Mouse (Mus musculus): ENCODE results near the gene Nkg7. TPM values are rescaled to one million over a fixed set of nuclear protein-coding genes. Genes with fewer than 3 reads are reported as not detected.

Nkg7 gene
- polyA plus RNA-seq, 1 experiment from 2014 or later, result not detected

DNA sequence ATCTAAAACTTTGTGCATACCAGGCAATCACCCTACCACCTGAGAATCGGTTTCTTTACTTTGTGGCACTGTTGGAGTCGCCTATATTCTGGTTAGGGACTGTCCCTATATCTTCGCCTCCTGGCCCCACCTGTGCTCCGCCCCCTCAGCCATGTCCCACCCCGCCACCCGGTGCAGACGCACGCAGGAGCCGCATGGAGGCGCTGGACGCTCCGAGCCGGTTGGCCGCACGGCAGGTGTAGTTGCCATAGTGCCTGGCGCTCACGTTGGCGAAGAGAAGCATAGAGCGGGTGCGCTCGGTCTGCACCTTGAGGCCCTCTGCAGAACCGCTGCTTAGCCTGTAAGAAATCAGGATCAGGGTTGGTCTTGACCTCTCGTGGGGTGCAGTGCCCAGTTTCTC lies 38.8 kb downstream of the Nkg7 start:
- no peaks in the 10 kb centered on the region for H3K4me1 ChIP-seq (ENCODE audit: control insufficient read depth, insufficient read depth, low read length)
- no peak overlapping the region for H3K4me3 ChIP-seq (ENCODE audit: low read length)
- no peaks in the 10 kb centered on the region for H3K36me3 ChIP-seq (ENCODE audit: control insufficient read depth, insufficient read depth, low read length)
- H3K4me2 ChIP-seq (replicated peaks; ENCODE audit: low read depth, low read length), result no peak overlapping the region
- WGBS, result 8% methylated on average over 23 of the region's 23 CpGs
- H3K9ac ChIP-seq (ENCODE audit: low read depth, low read length), result no peak overlapping the region
- H3K27ac ChIP-seq (ENCODE audit: low read depth, low read length), result no peak overlapping the region
- H3K27me3 ChIP-seq (ENCODE audit: control insufficient read depth, insufficient read depth, low read length), result peaks cover 42% of the 10 kb centered on the region
- no peak; the same call in 1 of the 2 replicates for ATAC-seq (ENCODE audit: low FRiP score, low TSS enrichment)
- H3K9me3 ChIP-seq (ENCODE audit: control insufficient read depth, low read length), result no peaks in the 10 kb centered on the region

GRCm38 (mm10) chr7:43476376-43476775 lies 39.5 kb downstream of the Nkg7 start:
- Histone ChIP-seq H3K9me3 (ENCODE audit: control insufficient read depth, low read length) (no peaks in the 10 kb centered on the region), H3K4me2 (replicated peaks; ENCODE audit: low read depth, low read length) (0 out of 2 replicates have a peak overlapping the region, but pooled peaks have one; percentile 13), H3K36me3 (ENCODE audit: control insufficient read depth, insufficient read depth, low read length) (no peaks in the 10 kb centered on the region), H3K9ac (ENCODE audit: low read depth, low read length) (no peak overlapping the region), H3K4me1 (ENCODE audit: control insufficient read depth, insufficient read depth, low read length) (no peaks in the 10 kb centered on the region), H3K27me3 (ENCODE audit: control insufficient read depth, insufficient read depth, low read length) (peaks cover 42% of the 10 kb centered on the region), H3K4me3 (ENCODE audit: low read length) (no peak overlapping the region; the same call in 1 of the 2 replicates), H3K27ac (ENCODE audit: low read depth, low read length) (no peak overlapping the region)
- ATAC-seq (ENCODE audit: low FRiP score, low TSS enrichment), result peak; percentile 32; the same call in 1 of the 2 replicates
- WGBS, result 5% methylated on average over 13 of the region's 13 CpGs

GRCm38 (mm10) chr7:43481191-43481590 lies 44.3 kb downstream of the Nkg7 start:
- Histone ChIP-seq H3K27ac (ENCODE audit: low read depth, low read length) (no peak overlapping the region), H3K36me3 (ENCODE audit: control insufficient read depth, insufficient read depth, low read length) (no peaks in the 10 kb centered on the region), H3K4me3 (ENCODE audit: low read length) (no peak overlapping the region), H3K4me2 (replicated peaks; ENCODE audit: low read depth, low read length) (no peak overlapping the region), H3K27me3 (ENCODE audit: control insufficient read depth, insufficient read depth, low read length) (peaks cover 25% of the 10 kb centered on the region), H3K4me1 (ENCODE audit: control insufficient read depth, insufficient read depth, low read length) (0 out of 2 replicates have a peak, but pooled peaks cover 6% of the 10 kb centered on the region), H3K9me3 (ENCODE audit: control insufficient read depth, low read length) (no peaks in the 10 kb centered on the region), H3K9ac (ENCODE audit: low read depth, low read length) (no peak overlapping the region)
- 78% methylated on average over 3 of the region's 3 CpGs for WGBS
- ATAC-seq (ENCODE audit: low FRiP score, low TSS enrichment), result no peak

DNA sequence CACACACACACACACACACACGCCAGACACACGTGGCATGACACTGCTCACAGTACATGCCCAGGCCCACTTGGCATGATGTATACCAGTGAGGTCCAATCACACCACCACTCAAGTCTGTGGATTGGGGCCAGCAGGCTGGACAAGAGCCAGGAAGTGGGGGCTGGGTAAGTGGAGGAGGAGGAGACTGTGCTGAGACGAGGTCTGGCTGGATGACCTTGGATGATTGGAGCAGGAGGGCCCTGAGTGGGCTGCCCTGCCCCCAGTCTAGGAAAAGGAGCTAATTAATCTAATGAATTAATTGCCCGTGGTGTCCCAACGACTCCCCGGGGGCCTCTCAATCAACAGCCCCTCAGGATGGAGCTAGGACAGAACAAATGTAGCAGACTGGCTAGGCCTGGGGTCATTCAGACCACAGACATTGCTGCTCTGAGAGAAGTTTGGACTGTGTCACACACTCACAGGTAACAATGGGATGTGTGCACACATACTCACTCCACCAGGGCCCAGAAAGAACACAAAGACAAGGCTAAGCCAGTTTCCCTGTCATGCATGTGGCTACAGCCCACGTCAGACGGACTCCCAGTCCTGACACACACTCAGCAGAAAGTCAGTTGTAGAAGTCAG lies 45.3 kb downstream of the Nkg7 start:
- Histone ChIP-seq H3K27me3 (ENCODE audit: control insufficient read depth, insufficient read depth, low read length) (peaks cover 16% of the 10 kb centered on the region; the same call in 1 of the 2 replicates), H3K9ac (ENCODE audit: low read depth, low read length) (no peak overlapping the region), H3K4me3 (ENCODE audit: low read length) (no peak overlapping the region), H3K4me1 (ENCODE audit: control insufficient read depth, insufficient read depth, low read length) (0 out of 2 replicates have a peak, but pooled peaks cover 6% of the 10 kb centered on the region), H3K4me2 (replicated peaks; ENCODE audit: low read depth, low read length) (no peak overlapping the region), H3K27ac (ENCODE audit: low read depth, low read length) (no peak overlapping the region), H3K9me3 (ENCODE audit: control insufficient read depth, low read length) (no peaks in the 10 kb centered on the region), H3K36me3 (ENCODE audit: control insufficient read depth, insufficient read depth, low read length) (no peaks in the 10 kb centered on the region)
- peak; percentile 80 for ATAC-seq (ENCODE audit: low FRiP score, low TSS enrichment)
- 36% methylated on average over 8 of the region's 8 CpGs for WGBS

DNA sequence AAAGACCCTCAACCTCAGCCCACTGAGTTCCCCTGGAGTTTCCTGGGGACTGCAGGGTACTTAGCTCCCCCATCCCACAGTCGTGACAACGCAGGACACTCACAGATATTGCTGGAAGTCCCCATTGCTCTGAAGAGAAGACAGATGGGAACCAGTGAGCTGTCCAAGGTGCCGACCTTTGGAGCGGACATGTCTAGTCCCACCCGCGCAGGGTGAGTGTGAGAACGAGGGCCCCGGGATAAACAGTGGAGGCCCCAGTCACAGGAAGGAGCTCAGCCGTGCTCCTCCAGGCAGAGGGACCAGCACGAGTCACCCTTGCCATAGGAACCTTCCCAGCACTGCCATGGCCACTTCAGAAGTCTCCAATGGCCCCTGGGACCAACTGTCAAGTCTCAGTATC lies 46.4 kb downstream of the Nkg7 start:
- Histone ChIP-seq H3K36me3 (ENCODE audit: control insufficient read depth, insufficient read depth, low read length) (no peaks in the 10 kb centered on the region), H3K9me3 (ENCODE audit: control insufficient read depth, low read length) (no peaks in the 10 kb centered on the region), H3K4me3 (ENCODE audit: low read length) (no peak overlapping the region), H3K4me2 (replicated peaks; ENCODE audit: low read depth, low read length) (no peak overlapping the region), H3K4me1 (ENCODE audit: control insufficient read depth, insufficient read depth, low read length) (0 out of 2 replicates have a peak, but pooled peaks cover 6% of the 10 kb centered on the region), H3K9ac (ENCODE audit: low read depth, low read length) (no peak overlapping the region), H3K27ac (ENCODE audit: low read depth, low read length) (no peak overlapping the region), H3K27me3 (ENCODE audit: control insufficient read depth, insufficient read depth, low read length) (peaks cover 7% of the 10 kb centered on the region; the same call in 1 of the 2 replicates)
- WGBS, result 6% methylated on average over 10 of the region's 10 CpGs
- ATAC-seq (ENCODE audit: low FRiP score, low TSS enrichment), result no peak; the same call in 1 of the 2 replicates

Small RNA genes lying within 50 kb of the gene (microRNA-seq; reads per million reads assigned to microRNA genes)
- 1.9 reads per million for gene Mir7051

Other genes starting within 250 kb of the Nkg7 start
- 9.0 and 14.7 TPM in 2 replicates for gene Zfp715, start 123.8 kb upstream of the Nkg7 start, polyA plus RNA-seq (2014; fragmentation: Nextera tagmentation; extraction: Ambion mirVana)
- not detected in 2 replicates for gene Siglecf, start 85.7 kb upstream of the Nkg7 start, polyA plus RNA-seq (2014; fragmentation: Nextera tagmentation; extraction: Ambion mirVana)
- 1.7 and 1.9 TPM in 2 replicates for gene Siglecg, start 28.9 kb upstream of the Nkg7 start, polyA plus RNA-seq (2014; fragmentation: Nextera tagmentation; extraction: Ambion mirVana)
- not detected in 2 replicates for gene Lim2, start 9.4 kb upstream of the Nkg7 start, polyA plus RNA-seq (2014; fragmentation: Nextera tagmentation; extraction: Ambion mirVana)
- not detected in 2 replicates for gene Cldnd2, start 3.7 kb downstream of the Nkg7 start, polyA plus RNA-seq (2014; fragmentation: Nextera tagmentation; extraction: Ambion mirVana)
- gene Etfb, start 7.0 kb downstream of the Nkg7 start, polyA plus RNA-seq (2014; fragmentation: Nextera tagmentation; extraction: Ambion mirVana), result 323 and 358 TPM in 2 replicates
- 0.27 TPM in 1 of 2 replicates, not detected in the other for gene Gm45233, start 7.1 kb downstream of the Nkg7 start, polyA plus RNA-seq (2014; fragmentation: Nextera tagmentation; extraction: Ambion mirVana)
- 2.9 and 3.6 TPM in 2 replicates for gene Vsig10l, start 26.1 kb downstream of the Nkg7 start, polyA plus RNA-seq (2014; fragmentation: Nextera tagmentation; extraction: Ambion mirVana)
- 0.72 and 0.84 TPM in 2 replicates for gene Iglon5, start 53.0 kb downstream of the Nkg7 start, polyA plus RNA-seq (2014; fragmentation: Nextera tagmentation; extraction: Ambion mirVana)
- gene 4931406B18Rik, start 68.9 kb downstream of the Nkg7 start, polyA plus RNA-seq (2014; fragmentation: Nextera tagmentation; extraction: Ambion mirVana), result not detected in 2 replicates
- 0.85 and 1.7 TPM in 2 replicates for gene Cd33, start 107.4 kb downstream of the Nkg7 start, polyA plus RNA-seq (2014; fragmentation: Nextera tagmentation; extraction: Ambion mirVana)
- gene Zfp658, start 125.2 kb downstream of the Nkg7 start, polyA plus RNA-seq (2014; fragmentation: Nextera tagmentation; extraction: Ambion mirVana), result 2.0 and 4.0 TPM in 2 replicates
- 9.9 and 14.1 TPM in 2 replicates for gene Zfp719, start 142.5 kb downstream of the Nkg7 start, polyA plus RNA-seq (2014; fragmentation: Nextera tagmentation; extraction: Ambion mirVana)
- gene Zfp819, start 170.1 kb downstream of the Nkg7 start, polyA plus RNA-seq (2014; fragmentation: Nextera tagmentation; extraction: Ambion mirVana), result 0.19 and 0.23 TPM in 2 replicates
- gene Ceacam18, start 197.6 kb downstream of the Nkg7 start, polyA plus RNA-seq (2014; fragmentation: Nextera tagmentation; extraction: Ambion mirVana), result not detected in 2 replicates
- gene Siglece, start 223.1 kb downstream of the Nkg7 start, polyA plus RNA-seq (2014; fragmentation: Nextera tagmentation; extraction: Ambion mirVana), result 0.39 and 0.95 TPM in 2 replicates
- 11.4 and 12.6 TPM in 2 replicates for gene Ctu1, start 234.9 kb downstream of the Nkg7 start, polyA plus RNA-seq (2014; fragmentation: Nextera tagmentation; extraction: Ambion mirVana)